Mouse (Mus musculus) heart, postnatal 0 days (tissue): ENCODE data around the gene Ralb. TPM values are rescaled to one million over a fixed set of nuclear protein-coding genes. Genes with fewer than 3 reads are reported as not detected.

Experiments used
- ATAC-seq: fragments of 200-750 bp; cut with Nextera tagmentation; 2 replicates; pipeline ENCODE4 v1.8.0; 2017; ENCODE audit warnings: low read depth, moderate number of reproducible peaks, moderate library complexity; ENCODE audit not compliant: insufficient read depth
- DNase-seq: peaks from one replicate; pipeline ENCODE4 v3.0.0-alpha.2; 2016; ENCODE audit warnings: low spot score
- H3K27ac ChIP-seq: fragments of 300-500 bp; sonication (generic); 2 replicates; pipeline ENCODE4 v1.5.1; 2014; ENCODE audit warnings: low read depth, mild to moderate bottlenecking
- H3K27me3 ChIP-seq: fragments of 300-500 bp; sonication (generic); 2 replicates; pipeline ENCODE4 v1.6.1; 2014; ENCODE audit warnings: low read length, mixed read lengths; ENCODE audit not compliant: control insufficient read depth, insufficient read depth
- H3K36me3 ChIP-seq: fragments of 300-500 bp; sonication (generic); replicated peaks from 2 replicates; pipeline ENCODE4 v1.6.1; 2014; ENCODE audit warnings: low read length, mixed read lengths; ENCODE audit not compliant: control insufficient read depth, insufficient read depth
- H3K4me1 ChIP-seq: fragments of 300-500 bp; sonication (generic); 2 replicates; pipeline ENCODE4 v1.6.1; 2014; ENCODE audit warnings: antibody characterized with exemption; ENCODE audit not compliant: control insufficient read depth, insufficient read depth
- H3K4me2 ChIP-seq: fragments of 300-500 bp; sonication (generic); 2 replicates; pipeline ENCODE4 v1.6.1; 2014; ENCODE audit warnings: low read depth, mild to moderate bottlenecking, low read length, moderate library complexity
- H3K4me3 ChIP-seq: fragments of 300-500 bp; sonication (generic); 2 replicates; pipeline ENCODE4 v1.5.1; 2014; ENCODE audit warnings: low read depth, low read length
- H3K9ac ChIP-seq: fragments of 300-500 bp; sonication (generic); replicated peaks from 2 replicates; pipeline ENCODE4 v1.6.1; 2014; ENCODE audit warnings: low read depth, low read length, mixed read lengths
- H3K9me3 ChIP-seq: fragments of 300-500 bp; sonication (generic); replicated peaks from 2 replicates; pipeline ENCODE4 v1.6.1; 2016; ENCODE audit warnings: low read length; ENCODE audit not compliant: control insufficient read depth
- CTCF ChIP-seq: IDR thresholded peaks from 2 replicates; pipeline ENCODE4 v1.5.1; 2016; ENCODE audit warnings: antibody characterized with exemption, control low read depth, low read depth
- EP300 ChIP-seq: IDR thresholded peaks from 2 replicates; pipeline ENCODE4 v1.6.1; 2016; ENCODE audit warnings: antibody characterized with exemption, low read depth
- WGBS: fragments of 180-500 bp; shearing (Covaris S2); extraction: QIAGEN DNeasy Blood & Tissue Kit; methylation state at CpG from one replicate; pipeline ENCODE4 v1.1.7; 2014; 5-methylcytosine and 5-hydroxymethylcytosine counted together
- polyA plus RNA-seq: library from polyadenylated mRNA; unstranded; fragments of >200 nt; fragmentation: Nextera tagmentation; extraction: Ambion mirVana; gene quantifications from 2 replicates; pipeline ENCODE4 v1.2.1, GENCODE M21; 2015
- total RNA-seq: library from RNA; depleted of rRNA; stranded (reverse); fragments of >200 nt; gene quantifications from 2 replicates; pipeline ENCODE4 v1.2.3, GENCODE M21; 2014; ENCODE audit warnings: low replicate concordance

Ralb gene
- total and polyA plus RNA-seq, 2 experiments from 2014 or later: 86.0 to 86.2 TPM

GRCm38 (mm10) chr1:119533093-119533805, 28.7 kb upstream of the Ralb start:
- H3K4me2 ChIP-seq: no peak overlapping the region

GRCm38 (mm10) chr1:119532165-119532564, 27.6 kb upstream of the Ralb start:
- no peak overlapping the region for H3K4me3 ChIP-seq
- H3K4me2 ChIP-seq: no peak overlapping the region
- H3K9me3 ChIP-seq: 0 out of 2 replicates have a peak, but pooled peaks cover 4% of the 10 kb centered on the region
- no peak overlapping the region for H3K9ac ChIP-seq
- no peaks in the 10 kb centered on the region for H3K4me1 ChIP-seq
- 93% methylated on average over 6 of the region's 6 CpGs for WGBS
- no peak for DNase-seq
- ATAC-seq: no peak
- TF ChIP-seq EP300: no peak
- no peak for TF ChIP-seq CTCF
- H3K27ac ChIP-seq: no peak overlapping the region
- H3K36me3 ChIP-seq: peaks cover 17% of the 10 kb centered on the region
- H3K27me3 ChIP-seq: no peaks in the 10 kb centered on the region

More at GRCm38 (mm10) chr1:119533093-119533805, 28.7 kb upstream of the Ralb start:
- Histone ChIP-seq H3K9me3 (0 out of 2 replicates have a peak, but pooled peaks cover 4% of the 10 kb centered on the region), H3K27ac (no peak overlapping the region), H3K4me3 (no peak overlapping the region), H3K36me3 (peaks cover 10% of the 10 kb centered on the region), H3K4me1 (no peaks in the 10 kb centered on the region), H3K9ac (no peak overlapping the region), H3K27me3 (no peaks in the 10 kb centered on the region)
- ATAC-seq: no peak
- DNase-seq: no peak
- 84% methylated on average over 18 of the region's 18 CpGs for WGBS
- no peak for TF ChIP-seq CTCF
- no peak for TF ChIP-seq EP300

- TF ChIP-seq CTCF (no peak), EP300 (no peak)
- 84% methylated on average over 13 of the region's 13 CpGs for WGBS
- Histone ChIP-seq H3K9ac (no peak overlapping the region), H3K36me3 (peaks cover 19% of the 10 kb centered on the region), H3K4me1 (peaks cover 7% of the 10 kb centered on the region), H3K4me3 (no peak overlapping the region), H3K9me3 (0 out of 2 replicates have a peak, but pooled peaks cover 4% of the 10 kb centered on the region), H3K27ac (no peak overlapping the region), H3K4me2 (no peak overlapping the region), H3K27me3 (no peaks in the 10 kb centered on the region)
- DNase-seq (no peak), ATAC-seq (no peak)
Observed at GRCm38 (mm10) chr1:119530941-119531340, 26.3 kb upstream of the Ralb start.

GRCm38 (mm10) chr1:119525689-119526591, 21.3 kb upstream of the Ralb start, which contains the start of gene Tmem185b:
Tmem185b (plus strand) TSS chr1:119526160.
- Histone ChIP-seq H3K27ac (peak within 1 kb of the TSS; percentile 86), H3K9me3 (0 out of 2 replicates have a peak, but pooled peaks cover 4% of the 10 kb centered on the region), H3K4me3 (peak within 1 kb of the TSS; percentile 61), H3K9ac (peak within 1 kb of the TSS; percentile 74), H3K4me1 (peaks cover 15% of the 10 kb centered on the region), H3K4me2 (peak within 1 kb of the TSS; percentile 97), H3K36me3 (peaks cover 19% of the 10 kb centered on the region), H3K27me3 (no peaks in the 10 kb centered on the region)
- DNase-seq (peak; percentile 90), ATAC-seq (peak; percentile 97)
- peak; percentile 76; the same call in 1 of the 2 replicates for TF ChIP-seq EP300
- no peak for TF ChIP-seq CTCF
- WGBS: 1% methylated on average over 77 of the region's 82 CpGs

- Histone ChIP-seq H3K27me3 (no peaks in the 10 kb centered on the region), H3K27ac (peak overlapping the region; percentile 86), H3K4me1 (peaks cover 15% of the 10 kb centered on the region), H3K9ac (peak overlapping the region; percentile 74), H3K9me3 (0 out of 2 replicates have a peak, but pooled peaks cover 4% of the 10 kb centered on the region), H3K4me2 (peak overlapping the region; percentile 97), H3K4me3 (peak overlapping the region; percentile 61), H3K36me3 (peaks cover 19% of the 10 kb centered on the region)
- no peak for ATAC-seq
- 16% methylated on average over 5 of the region's 5 CpGs for WGBS
- TF ChIP-seq CTCF (no peak), EP300 (no peak)
- DNase-seq: peak; percentile 31
Observed at GRCm38 (mm10) chr1:119525004-119525444, 20.4 kb upstream of the Ralb start.
